Mouse (Mus musculus): ENCODE results near the gene Pou6f1.

DNA sequence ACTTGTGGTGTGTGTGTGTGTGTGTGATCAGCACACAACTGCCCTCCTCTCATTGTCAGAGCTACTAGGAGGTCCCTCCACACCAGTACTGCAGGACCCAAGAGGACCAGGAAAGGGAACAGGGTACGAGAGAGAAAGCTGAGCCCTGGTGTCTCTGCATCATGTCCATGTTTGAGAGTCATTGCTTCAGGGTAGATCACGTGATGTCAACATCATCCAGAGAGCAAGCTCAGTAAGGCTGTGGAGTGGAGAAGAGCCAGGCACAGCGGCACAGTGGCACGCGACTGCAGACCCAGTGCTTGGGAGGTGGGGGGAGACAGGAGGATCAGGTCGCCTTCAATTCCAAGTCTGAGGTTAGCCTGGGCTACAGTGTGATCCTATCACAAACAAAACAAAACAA, 23.4 kb downstream of the Pou6f1 start:
- TF ChIP-seq CTCF (IDR thresholded peaks at IDR 0.05; ENCODE audit: control insufficient read depth, insufficient read depth, insufficient replicate concordance, low read depth, low read length) (no peak), POLR2A (IDR thresholded peaks at IDR 0.05; ENCODE audit: control insufficient read depth, low read depth, low read length) (no peak)
